Mouse (Mus musculus): ENCODE measurements around the gene Syce2. TPM values are rescaled to one million over a fixed set of nuclear protein-coding genes. Genes with fewer than 3 reads are reported as not detected.

Gene Syce2
- total and polyA plus RNA-seq, 3 experiments = 0.33 to 4.3 (median 2.6) TPM

- Histone ChIP-seq H3K36me3 (ENCODE audit: control insufficient read depth, insufficient read depth, low read length) (peaks cover 2% of the 10 kb centered on the region; the same call in 1 of the 2 replicates), H3K27ac (peak overlapping the region; percentile 94), H3K27me3 (ENCODE audit: control insufficient read depth, insufficient read depth, low read length) (no peaks in the 10 kb centered on the region), H3K4me1 (ENCODE audit: control insufficient read depth, insufficient read depth, low read length) (no peaks in the 10 kb centered on the region; the same call in 1 of the 2 replicates), H3K9ac (ENCODE audit: low read depth, low read length) (peak overlapping the region; percentile 98), H3K79me2 (replicated peaks; ENCODE audit: control insufficient read depth, insufficient read depth, low read length) (no peaks in the 10 kb centered on the region), H3K4me3 (peak overlapping the region; percentile 89)
- TF ChIP-seq EP300 (IDR thresholded peaks at IDR 0.05; ENCODE audit: insufficient read depth, low read depth, low read length) (no peak), POLR2A (IDR thresholded peaks at IDR 0.05; ENCODE audit: insufficient read depth, low read depth, low read length) (peak; percentile 76), CTCF (IDR thresholded peaks at IDR 0.05) (no peak)
- intact Hi-C loops (cut with DNase I) = loop anchor here (2.0 kb wide), 1 partner anchor 25 kb away; the partner anchor contains the start of gene Farsa
- WGBS = under 1% methylated on average over 59 of the region's 59 CpGs
- DNase-seq = peak; percentile 87 to 91
Measured at GRCm38 (mm10) chr8:84832034-84832717, 39.7 kb upstream of the Syce2 start.

GRCm38 (mm10) chr8:84832759-84833742 is 38.9 kb upstream of the Syce2 start:
- no peaks in the 10 kb centered on the region for H3K27me3 ChIP-seq (ENCODE audit: control insufficient read depth, insufficient read depth, low read length)
- TF ChIP-seq EP300 (IDR thresholded peaks at IDR 0.05; ENCODE audit: insufficient read depth, low read depth, low read length) = no peak
- TF ChIP-seq POLR2A (IDR thresholded peaks at IDR 0.05; ENCODE audit: insufficient read depth, low read depth, low read length) = no peak
- 0 out of 2 replicates have a peak, but pooled peaks have one; percentile 17 for TF ChIP-seq CTCF (IDR thresholded peaks at IDR 0.05)
- peak overlapping the region; percentile 89 for H3K4me3 ChIP-seq
- intact Hi-C loops (cut with DNase I) = loop anchor here (2.0 kb wide), 1 partner anchor 24 kb away; the partner anchor contains the start of gene Farsa
- H3K4me1 ChIP-seq (ENCODE audit: control insufficient read depth, insufficient read depth, low read length) = no peaks in the 10 kb centered on the region; the same call in 1 of the 2 replicates
- DNase-seq = no peak
- H3K79me2 ChIP-seq (replicated peaks; ENCODE audit: control insufficient read depth, insufficient read depth, low read length) = no peaks in the 10 kb centered on the region
- peak overlapping the region; percentile 98 for H3K9ac ChIP-seq (ENCODE audit: low read depth, low read length)
- peaks cover 2% of the 10 kb centered on the region; the same call in 1 of the 2 replicates for H3K36me3 ChIP-seq (ENCODE audit: control insufficient read depth, insufficient read depth, low read length)
- H3K27ac ChIP-seq = peak overlapping the region; percentile 94
- WGBS = 46% methylated on average over 10 of the region's 10 CpGs

- intact Hi-C loops (cut with DNase I) = no loop called here
- Histone ChIP-seq H3K79me2 (replicated peaks; ENCODE audit: control insufficient read depth, insufficient read depth, low read length) (no peaks in the 10 kb centered on the region), H3K4me3 (no peak overlapping the region), H3K27me3 (ENCODE audit: control insufficient read depth, insufficient read depth, low read length) (no peaks in the 10 kb centered on the region), H3K9ac (ENCODE audit: low read depth, low read length) (no peak overlapping the region), H3K27ac (no peak overlapping the region), H3K4me1 (ENCODE audit: control insufficient read depth, insufficient read depth, low read length) (no peaks in the 10 kb centered on the region; the same call in 1 of the 2 replicates), H3K36me3 (ENCODE audit: control insufficient read depth, insufficient read depth, low read length) (peaks cover 2% of the 10 kb centered on the region; the same call in 1 of the 2 replicates)
- TF ChIP-seq POLR2A (IDR thresholded peaks at IDR 0.05; ENCODE audit: insufficient read depth, low read depth, low read length) (no peak), CTCF (IDR thresholded peaks at IDR 0.05) (no peak), EP300 (IDR thresholded peaks at IDR 0.05; ENCODE audit: insufficient read depth, low read depth, low read length) (no peak)
- WGBS = 81% methylated on average over 19 of the region's 19 CpGs
- no peak for DNase-seq
Measured at GRCm38 (mm10) chr8:84834002-84834865, 37.7 kb upstream of the Syce2 start.

- TF ChIP-seq EP300 (IDR thresholded peaks at IDR 0.05; ENCODE audit: insufficient read depth, low read depth, low read length) = no peak
- no peak for TF ChIP-seq POLR2A (IDR thresholded peaks at IDR 0.05; ENCODE audit: insufficient read depth, low read depth, low read length)
- TF ChIP-seq CTCF (IDR thresholded peaks at IDR 0.05) = no peak
- Histone ChIP-seq H3K27me3 (ENCODE audit: control insufficient read depth, insufficient read depth, low read length) (no peaks in the 10 kb centered on the region), H3K4me3 (no peak overlapping the region), H3K27ac (no peak overlapping the region), H3K9ac (ENCODE audit: low read depth, low read length) (no peak overlapping the region), H3K4me1 (ENCODE audit: control insufficient read depth, insufficient read depth, low read length) (no peaks in the 10 kb centered on the region; the same call in 1 of the 2 replicates), H3K79me2 (replicated peaks; ENCODE audit: control insufficient read depth, insufficient read depth, low read length) (no peaks in the 10 kb centered on the region), H3K36me3 (ENCODE audit: control insufficient read depth, insufficient read depth, low read length) (peaks cover 5% of the 10 kb centered on the region; the same call in 1 of the 2 replicates)
- intact Hi-C loops (cut with DNase I) = no loop called here
- DNase-seq = peak in 1 of 2 experiments; percentile 29
- 44% methylated on average over 10 of the region's 10 CpGs for WGBS
Measured at GRCm38 (mm10) chr8:84834866-84835855, 36.8 kb upstream of the Syce2 start.

All from heart, adult 2 months (tissue).